9 mouse cellular contexts compared by ENCODE assay signal in genomic region chr15:78772856-78773255, GRCm38 (mm10). TPM values are rescaled to one million over a fixed set of nuclear protein-coding genes. Genes with fewer than 3 reads are reported as not detected.
A peak's percentile ranks its signal among the peaks of the same experiment; 100 is the strongest.
DNase-seq lines count a peak whose midpoint lies in the region; ATAC-seq lines count a peak whose summit lies in the region.
"Had no signal": no experiment of that assay in that cellular context is flagged by ENCODE, and none has a peak within 500 bp of the region (broad histone marks: within the 10 kb centered on the region; RNA-seq: fewer than 3 reads in every experiment).

No protein-coding gene starts in this region.

- no peaks in the 10 kb centered on the region for H3K27me3 ChIP-seq in kidney, embryonic 16.5 days (ENCODE audit: insufficient read depth, low read length)
- peaks cover 22% of the 10 kb centered on the region for H3K27me3 ChIP-seq in embryonic facial prominence, embryonic 10.5 days (replicated peaks; ENCODE audit: low read depth, poor library complexity, severe bottlenecking)
- no peaks in the 10 kb centered on the region for H3K27me3 ChIP-seq in hindbrain, embryonic 16.5 days (replicated peaks; ENCODE audit: control insufficient read depth, insufficient read depth, low read length)
- H3K27me3 ChIP-seq in midbrain, embryonic 14.5 days (ENCODE audit: control insufficient read depth, insufficient read depth, low read length), result no peaks in the 10 kb centered on the region

- H3K9ac ChIP-seq in kidney, embryonic 16.5 days (replicated peaks; ENCODE audit: low read length), result peak overlapping the region; percentile 52
- H3K9ac ChIP-seq in hindbrain, embryonic 16.5 days (ENCODE audit: low read depth, low read length), result peak overlapping the region; percentile 8
- H3K9ac ChIP-seq in midbrain, embryonic 14.5 days (replicated peaks; ENCODE audit: low read length), result peak overlapping the region; percentile 31; the same call in 1 of the 2 replicates

- DNase-seq in kidney, postnatal 14 days, result no peak
- no peak for DNase-seq in embryonic facial prominence, embryonic 10.5 days (ENCODE audit: low spot score)
- no peak for DNase-seq in midbrain, embryonic 14.5 days
- DNase-seq in ovary, postnatal 10 days (ENCODE audit: low spot score), result no peak
- DNase-seq in layer of hippocampus, postnatal 25 days (ENCODE audit: extremely low spot score in 1 of 2, low spot score in 1 of 2), result no peak

- H3K4me1 ChIP-seq in kidney, embryonic 16.5 days (ENCODE audit: insufficient read depth, low read length), result peaks cover 18% of the 10 kb centered on the region
- H3K4me1 ChIP-seq in embryonic facial prominence, embryonic 10.5 days, result peaks cover 59% of the 10 kb centered on the region
- H3K4me1 ChIP-seq in hindbrain, embryonic 16.5 days (ENCODE audit: control insufficient read depth, insufficient read depth, low read depth, low read length), result peaks cover 12% of the 10 kb centered on the region
- H3K4me1 ChIP-seq in midbrain, embryonic 14.5 days (ENCODE audit: control insufficient read depth, insufficient read depth, low read length), result peaks cover 31% of the 10 kb centered on the region

- 47% methylated on average over 14 of the region's 14 CpGs for WGBS in kidney, embryonic 16.5 days
- WGBS in embryonic facial prominence, embryonic 10.5 days, result 39% methylated on average over 14 of the region's 14 CpGs
- 29% methylated on average over 13 of the region's 14 CpGs for WGBS in hindbrain, embryonic 16.5 days
- 26% methylated on average over 14 of the region's 14 CpGs for WGBS in midbrain, embryonic 14.5 days

- H3K9me3 ChIP-seq in kidney, embryonic 16.5 days (ENCODE audit: low read length), result peaks cover 8% of the 10 kb centered on the region; the same call in 1 of the 2 replicates
- H3K9me3 ChIP-seq in embryonic facial prominence, embryonic 10.5 days, result peaks cover 5% of the 10 kb centered on the region; the same call in 1 of the 2 replicates
- H3K9me3 ChIP-seq in hindbrain, embryonic 16.5 days (ENCODE audit: control insufficient read depth, low read length), result no peaks in the 10 kb centered on the region
- H3K9me3 ChIP-seq in midbrain, embryonic 14.5 days (ENCODE audit: control insufficient read depth, low read length), result no peaks in the 10 kb centered on the region

- H3K27ac ChIP-seq in kidney, embryonic 16.5 days (ENCODE audit: low read length), result peak overlapping the region; percentile 79
- peak overlapping the region; percentile 89 for H3K27ac ChIP-seq in embryonic facial prominence, embryonic 10.5 days (replicated peaks)
- peak overlapping the region; percentile 3 for H3K27ac ChIP-seq in hindbrain, embryonic 16.5 days (ENCODE audit: low read depth, low read length)
- peak overlapping the region; percentile 89 for H3K27ac ChIP-seq in midbrain, embryonic 14.5 days (replicated peaks; ENCODE audit: low read depth, low read length)

- peak overlapping the region; percentile 34 for H3K4me3 ChIP-seq in kidney, embryonic 16.5 days (ENCODE audit: low read length)
- peak overlapping the region; percentile 53 for H3K4me3 ChIP-seq in embryonic facial prominence, embryonic 10.5 days
- H3K4me3 ChIP-seq in hindbrain, embryonic 16.5 days (ENCODE audit: low read length), result peak overlapping the region; percentile 13
- H3K4me3 ChIP-seq in midbrain, embryonic 14.5 days (replicated peaks; ENCODE audit: low read depth, low read length), result peak overlapping the region; percentile 30

- peaks cover 19% of the 10 kb centered on the region for H3K36me3 ChIP-seq in kidney, embryonic 16.5 days (ENCODE audit: insufficient read depth, low read length)
- peaks cover 34% of the 10 kb centered on the region for H3K36me3 ChIP-seq in embryonic facial prominence, embryonic 10.5 days (replicated peaks)
- no peaks in the 10 kb centered on the region for H3K36me3 ChIP-seq in hindbrain, embryonic 16.5 days (ENCODE audit: control insufficient read depth, insufficient read depth, low read length)
- H3K36me3 ChIP-seq in midbrain, embryonic 14.5 days (ENCODE audit: control insufficient read depth, insufficient read depth, low read length), result no peaks in the 10 kb centered on the region

- ATAC-seq in kidney, embryonic 16.5 days (ENCODE audit: low FRiP score, low TSS enrichment), result no peak
- ATAC-seq in hindbrain, embryonic 16.5 days, result 0 out of 2 replicates have a peak, but pooled peaks have one; percentile 4
- no peak for ATAC-seq in midbrain, embryonic 14.5 days (ENCODE audit: low FRiP score, low TSS enrichment)
- no peak for ATAC-seq in activated CD4-positive, CD25-positive, alpha-beta regulatory T cell, adult 4 months

- H3K4me2 ChIP-seq in kidney, embryonic 16.5 days (replicated peaks; ENCODE audit: low read depth, low read length), result peak overlapping the region; percentile 49
- H3K4me2 ChIP-seq in hindbrain, embryonic 16.5 days (ENCODE audit: low read length), result peak overlapping the region; percentile 32
- H3K4me2 ChIP-seq in midbrain, embryonic 14.5 days (ENCODE audit: low read length), result peak overlapping the region; percentile 51

RNA-seq across cellular contexts. Expression of gene Mfng, which starts 0.4 kb away (rescaled TPM):
- polyA plus RNA-seq in kidney, embryonic 16.5 days (2015; fragmentation: Nextera tagmentation; extraction: Ambion mirVana), result 28.7 and 31.7 TPM in 2 replicates
- 36.4 and 39.0 TPM in 2 replicates for polyA plus RNA-seq in embryonic facial prominence, embryonic 10.5 days (2016; fragmentation: Nextera tagmentation; extraction: Ambion mirVana)
- polyA plus RNA-seq in hindbrain, embryonic 16.5 days (2015; fragmentation: Nextera tagmentation; extraction: Ambion mirVana), result 19.7 and 20.1 TPM in 2 replicates
- 16.7 and 28.0 TPM in 2 replicates for polyA plus RNA-seq in midbrain, embryonic 14.5 days (2014; fragmentation: Nextera tagmentation; extraction: Ambion mirVana)
- polyA plus RNA-seq in activated CD4-positive, CD25-positive, alpha-beta regulatory T cell, adult 4 months (2017; shearing (Covaris generic)), result 10 to 100 TPM; 47.5 to 55.4 TPM
- total RNA-seq in layer of hippocampus, postnatal 25 days (2021), result 1 to 10 TPM; 5.5 to 6.6 TPM

RNA-seq across cellular contexts. Expression of gene Card10, which starts 30.0 kb away (rescaled TPM):
- polyA plus RNA-seq in kidney, embryonic 16.5 days (2015; fragmentation: Nextera tagmentation; extraction: Ambion mirVana), result 9.9 and 10.6 TPM in 2 replicates
- 3.3 and 4.3 TPM in 2 replicates for polyA plus RNA-seq in embryonic facial prominence, embryonic 10.5 days (2016; fragmentation: Nextera tagmentation; extraction: Ambion mirVana)
- polyA plus RNA-seq in hindbrain, embryonic 16.5 days (2015; fragmentation: Nextera tagmentation; extraction: Ambion mirVana), result 2.5 and 2.8 TPM in 2 replicates
- polyA plus RNA-seq in midbrain, embryonic 14.5 days (2014; fragmentation: Nextera tagmentation; extraction: Ambion mirVana), result 1.3 and 1.6 TPM in 2 replicates
- not detected for polyA plus RNA-seq in activated CD4-positive, CD25-positive, alpha-beta regulatory T cell, adult 4 months (2017; shearing (Covaris generic))
- 1 to 10 TPM; 5.0 to 5.5 TPM for total RNA-seq in layer of hippocampus, postnatal 25 days (2021)
- total RNA-seq: common myeloid progenitor, adult 5-6 weeks had no signal

RNA-seq across cellular contexts. Expression of gene Elfn2, which starts 54.3 kb away (rescaled TPM):
- polyA plus RNA-seq in kidney, embryonic 16.5 days (2015; fragmentation: Nextera tagmentation; extraction: Ambion mirVana), result 0.03 and 0.07 TPM in 2 replicates
- polyA plus RNA-seq in embryonic facial prominence, embryonic 10.5 days (2016; fragmentation: Nextera tagmentation; extraction: Ambion mirVana), result 0.05 and 0.16 TPM in 2 replicates
- polyA plus RNA-seq in hindbrain, embryonic 16.5 days (2015; fragmentation: Nextera tagmentation; extraction: Ambion mirVana), result 11.6 and 13.3 TPM in 2 replicates
- polyA plus RNA-seq in midbrain, embryonic 14.5 days (2014; fragmentation: Nextera tagmentation; extraction: Ambion mirVana), result 4.0 and 8.1 TPM in 2 replicates
- polyA plus RNA-seq in activated CD4-positive, CD25-positive, alpha-beta regulatory T cell, adult 4 months (2017; shearing (Covaris generic)), result not detected
- total RNA-seq in layer of hippocampus, postnatal 25 days (2021), result 100 to 1,000 TPM; 175 to 188 TPM
- total RNA-seq: common myeloid progenitor, adult 5-6 weeks had no signal

Comparison
In these comparisons a context has a peak if more than half of its experiments do, and no peak if none do; other contexts are left out.
1. H3K27ac ChIP-seq: peak in every context shown above with its lines; median percentile 89 in embryonic facial prominence, embryonic 10.5 days; 89 in midbrain, embryonic 14.5 days; 79 in kidney, embryonic 16.5 days; 3 in hindbrain, embryonic 16.5 days.